ENCODE assay signal across 8 mouse cellular contexts in genomic region chr6:57702376-57702742, GRCm38 (mm10). TPM values are rescaled to one million over a fixed set of nuclear protein-coding genes. Genes with fewer than 3 reads are reported as not detected.
DNase-seq lines count a peak whose midpoint lies in the region; ATAC-seq lines count a peak whose summit lies in the region.

Gene Lancl2, plus strand, starts transcription at chr6:57702540.

- H3K36me3 ChIP-seq in hindbrain, embryonic 16.5 days (ENCODE audit: control insufficient read depth, insufficient read depth, low read length), result no peaks in the 10 kb centered on the region
- H3K36me3 ChIP-seq in limb, embryonic 10.5 days, result no peaks in the 10 kb centered on the region
- no peaks in the 10 kb centered on the region for H3K36me3 ChIP-seq in midbrain, embryonic 16.5 days (ENCODE audit: control insufficient read depth, insufficient read depth, low read length)

- H3K4me2 ChIP-seq in hindbrain, embryonic 16.5 days (ENCODE audit: low read length), result peak within 1 kb of the TSS; percentile 75
- H3K4me2 ChIP-seq in midbrain, embryonic 16.5 days (ENCODE audit: low read length), result peak within 1 kb of the TSS; percentile 75

- no peaks in the 10 kb centered on the region for H3K9me3 ChIP-seq in hindbrain, embryonic 16.5 days (ENCODE audit: control insufficient read depth, low read length)
- no peaks in the 10 kb centered on the region for H3K9me3 ChIP-seq in limb, embryonic 10.5 days (replicated peaks)
- no peaks in the 10 kb centered on the region for H3K9me3 ChIP-seq in midbrain, embryonic 16.5 days (replicated peaks; ENCODE audit: control insufficient read depth, low read length, poor library complexity, severe bottlenecking)

- peak; percentile 43 for ATAC-seq in hindbrain, embryonic 16.5 days
- peak; percentile 41 for ATAC-seq in midbrain, embryonic 16.5 days

- 0% methylated on average over 10 of the region's 10 CpGs for WGBS in hindbrain, embryonic 16.5 days
- 2% methylated on average over 10 of the region's 10 CpGs for WGBS in limb, embryonic 10.5 days
- WGBS in midbrain, embryonic 16.5 days, result under 1% methylated on average over 10 of the region's 10 CpGs

- peaks cover 16% of the 10 kb centered on the region for H3K4me1 ChIP-seq in hindbrain, embryonic 16.5 days (ENCODE audit: control insufficient read depth, insufficient read depth, low read depth, low read length)
- H3K4me1 ChIP-seq in limb, embryonic 10.5 days, result peaks cover 9% of the 10 kb centered on the region; the same call in 1 of the 2 replicates
- peaks cover 22% of the 10 kb centered on the region for H3K4me1 ChIP-seq in midbrain, embryonic 16.5 days (ENCODE audit: control insufficient read depth, insufficient read depth, low read length)

- peak within 1 kb of the TSS; percentile 92 for H3K9ac ChIP-seq in hindbrain, embryonic 16.5 days (ENCODE audit: low read depth, low read length)
- peak within 1 kb of the TSS; percentile 94 for H3K9ac ChIP-seq in midbrain, embryonic 16.5 days (ENCODE audit: low read depth, low read length)

- peak within 1 kb of the TSS; percentile 77 for H3K4me3 ChIP-seq in hindbrain, embryonic 16.5 days (ENCODE audit: low read length)
- H3K4me3 ChIP-seq in limb, embryonic 10.5 days, result peak within 1 kb of the TSS; percentile 69
- peak within 1 kb of the TSS; percentile 66 for H3K4me3 ChIP-seq in midbrain, embryonic 16.5 days (ENCODE audit: low read depth, low read length)

- peak within 1 kb of the TSS; percentile 98 for H3K27ac ChIP-seq in hindbrain, embryonic 16.5 days (ENCODE audit: low read depth, low read length)
- peak within 1 kb of the TSS; percentile 97 for H3K27ac ChIP-seq in limb, embryonic 10.5 days
- H3K27ac ChIP-seq in midbrain, embryonic 16.5 days (ENCODE audit: low read length), result peak within 1 kb of the TSS; percentile 98

- DNase-seq in thymus, postnatal 0 days (ENCODE audit: low spot score), result no peak
- no peak for DNase-seq in thymus, adult 18-20 months
- DNase-seq in cerebellum, postnatal 14 days, result peak; percentile 78 to 79
- DNase-seq in gastrocnemius, adult 8-10 months (ENCODE audit: low spot score in 2 of 2), result peak; percentile 5 to 8
- no peak for DNase-seq in limb, embryonic 10.5 days (ENCODE audit: low spot score)
- no peak for DNase-seq in thymus, postnatal 25 days

- H3K27me3 ChIP-seq in hindbrain, embryonic 16.5 days (replicated peaks; ENCODE audit: control insufficient read depth, insufficient read depth, low read length), result no peaks in the 10 kb centered on the region
- H3K27me3 ChIP-seq in limb, embryonic 10.5 days (ENCODE audit: low read depth, poor library complexity, severe bottlenecking), result no peaks in the 10 kb centered on the region
- no peaks in the 10 kb centered on the region for H3K27me3 ChIP-seq in midbrain, embryonic 16.5 days (ENCODE audit: control insufficient read depth, insufficient read depth, low read depth, low read length)

RNA-seq across cellular contexts. Expression of gene Lancl2, which starts in this region (rescaled TPM):
- 14.0 and 14.5 TPM in 2 replicates for polyA plus RNA-seq in thymus, postnatal 0 days (2015; fragmentation: Nextera tagmentation; extraction: Ambion mirVana)
- 10 to 100 TPM in 2 of 4 experiments, 1 to 10 TPM in 2; 9.4 to 10.5 (median 9.7) TPM for total RNA-seq in gastrocnemius, adult 8-10 months (2022)
- polyA plus RNA-seq in hindbrain, embryonic 16.5 days (2015; fragmentation: Nextera tagmentation; extraction: Ambion mirVana), result 84.3 and 88.9 TPM in 2 replicates
- polyA plus RNA-seq in limb, embryonic 10.5 days (2016; fragmentation: Nextera tagmentation; extraction: Ambion mirVana), result 29.9 and 34.3 TPM in 2 replicates
- polyA plus RNA-seq in midbrain, embryonic 16.5 days (2015; fragmentation: Nextera tagmentation; extraction: Ambion mirVana), result 104 and 105 TPM in 2 replicates

Comparison
In these comparisons a context has a peak if more than half of its experiments do, and no peak if none do; other contexts are left out.
1. DNase-seq: peak in cerebellum, postnatal 14 days (2 of 2) and gastrocnemius, adult 8-10 months (2 of 2); none in thymus, postnatal 0 days (single experiment), thymus, adult 18-20 months (0 of 2), limb, embryonic 10.5 days (single experiment) and thymus, postnatal 25 days (single experiment).
2. Peak in every context shown above with its lines, with median percentiles within 50 percentile points of each other: H3K27ac ChIP-seq and H3K4me3 ChIP-seq.